Mouse (Mus musculus) macrophage (primary cell): ENCODE data around the gene Myo18a. TPM values are rescaled to one million over a fixed set of nuclear protein-coding genes. Genes with fewer than 3 reads are reported as not detected.

ENCODE experiments used
- H3K27ac ChIP-seq: fragments of 350-480 bp; formaldehyde crosslinking; 2 replicates; pipeline ENCODE4 v1.9.0; 2021
- H3K36me3 ChIP-seq: fragments of 350-480 bp; formaldehyde crosslinking; 2 replicates; pipeline ENCODE4 v1.9.0; 2021; ENCODE audit errors: inconsistent target
- H3K4me3 ChIP-seq: fragments of 350-480 bp; formaldehyde crosslinking; 2 replicates; pipeline ENCODE4 v1.9.0; 2021; ENCODE audit errors: inconsistent target
- H3K79me2 ChIP-seq: fragments of 350-480 bp; formaldehyde crosslinking; 2 replicates; pipeline ENCODE4 v1.9.0; 2021; ENCODE audit errors: inconsistent target
- WGBS: methylation state at CpG from one replicate; pipeline ENCODE4 v1.1.7; 2026; ENCODE audit warnings: inconsistent platforms; ENCODE audit not compliant: missing documents; 5-methylcytosine and 5-hydroxymethylcytosine counted together
- polyA plus RNA-seq: library from polyadenylated mRNA; stranded (reverse); fragments of 250-400 nt; gene quantifications from 3 replicates; pipeline ENCODE4 v1.2.4, GENCODE M21; 2018; ENCODE audit warnings: inconsistent platforms

Myo18a gene
- polyA plus RNA-seq, 1 experiment from 2014 or later, result 91.1 TPM

DNA sequence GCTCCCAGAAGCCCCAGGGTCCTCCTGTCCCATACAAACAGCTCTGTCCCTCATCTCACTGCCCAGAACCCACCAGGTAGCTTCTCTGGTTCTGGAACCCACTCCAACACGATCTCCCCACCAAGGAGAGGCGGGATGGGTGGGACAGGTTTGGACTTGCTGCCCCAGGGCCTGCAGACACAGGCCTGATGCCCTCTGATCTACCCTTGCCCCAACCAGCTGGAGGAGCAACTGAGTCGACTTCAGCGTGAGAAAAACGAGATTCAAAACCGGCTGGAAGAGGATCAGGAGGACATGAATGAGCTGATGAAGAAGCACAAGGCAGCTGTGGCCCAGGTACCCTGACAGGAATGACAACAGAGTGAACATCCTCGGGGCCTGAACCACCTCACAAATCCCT, 86.1 kb downstream of the Myo18a start:
- Histone ChIP-seq H3K36me3 (peaks cover 91% of the 10 kb centered on the region), H3K79me2 (no peaks in the 10 kb centered on the region), H3K27ac (no peak overlapping the region), H3K4me3 (no peak overlapping the region)
- 81% methylated on average over 7 of the region's 7 CpGs for WGBS

GRCm38 (mm10) chr11:77850401-77851244, 87.6 kb downstream of the Myo18a start:
- H3K36me3 ChIP-seq, result peaks cover 92% of the 10 kb centered on the region
- WGBS, result 97% methylated on average over 17 of the region's 24 CpGs
- H3K27ac ChIP-seq, result no peak overlapping the region
- no peaks in the 10 kb centered on the region for H3K79me2 ChIP-seq
- H3K4me3 ChIP-seq, result no peak overlapping the region

GRCm38 (mm10) chr11:77851483-77852010, 88.5 kb downstream of the Myo18a start:
- H3K36me3 ChIP-seq, result peaks cover 92% of the 10 kb centered on the region
- 94% methylated on average over 6 of the region's 6 CpGs for WGBS

GRCm38 (mm10) chr11:77852195-77852594, 89.1 kb downstream of the Myo18a start:
- 94% methylated on average over 3 of the region's 3 CpGs for WGBS
- peaks cover 92% of the 10 kb centered on the region for H3K36me3 ChIP-seq
- H3K79me2 ChIP-seq, result no peaks in the 10 kb centered on the region

More at GRCm38 (mm10) chr11:77851483-77852010, 88.5 kb downstream of the Myo18a start:
- H3K27ac ChIP-seq, result no peak overlapping the region
- no peaks in the 10 kb centered on the region for H3K79me2 ChIP-seq
- no peak overlapping the region for H3K4me3 ChIP-seq

GRCm38 (mm10) chr11:77852941-77853668, 90.1 kb downstream of the Myo18a start:
- no peaks in the 10 kb centered on the region for H3K79me2 ChIP-seq
- 90% methylated on average over 17 of the region's 17 CpGs for WGBS
- no peak overlapping the region for H3K27ac ChIP-seq
- H3K36me3 ChIP-seq, result peaks cover 92% of the 10 kb centered on the region
- no peak overlapping the region for H3K4me3 ChIP-seq

More at GRCm38 (mm10) chr11:77852195-77852594, 89.1 kb downstream of the Myo18a start:
- no peak overlapping the region for H3K27ac ChIP-seq
- H3K4me3 ChIP-seq, result no peak overlapping the region

DNA sequence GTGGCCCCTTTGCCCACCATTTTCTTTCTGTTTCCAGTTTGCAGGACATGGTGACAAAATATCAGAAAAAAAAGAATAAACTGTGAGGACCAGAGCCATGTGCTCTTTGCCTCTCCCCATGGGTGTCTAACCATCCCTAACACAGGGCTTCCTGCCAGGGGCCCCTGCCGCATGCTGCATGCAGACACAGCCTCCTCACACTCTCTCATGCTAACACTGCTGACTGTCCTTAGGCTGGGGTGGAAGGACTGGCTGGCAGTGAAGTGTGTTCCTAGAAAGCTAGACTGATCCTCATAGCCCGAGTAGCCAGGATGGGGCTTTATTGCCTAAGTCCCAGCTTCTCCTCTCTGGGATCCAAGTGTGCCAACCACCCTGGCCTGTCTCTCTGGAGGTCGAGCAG, 91.6 kb downstream of the Myo18a start:
- no peaks in the 10 kb centered on the region for H3K79me2 ChIP-seq
- no peak overlapping the region for H3K4me3 ChIP-seq
- H3K27ac ChIP-seq, result no peak overlapping the region
- 88% methylated on average over 3 of the region's 3 CpGs for WGBS
- peaks cover 83% of the 10 kb centered on the region for H3K36me3 ChIP-seq

DNA sequence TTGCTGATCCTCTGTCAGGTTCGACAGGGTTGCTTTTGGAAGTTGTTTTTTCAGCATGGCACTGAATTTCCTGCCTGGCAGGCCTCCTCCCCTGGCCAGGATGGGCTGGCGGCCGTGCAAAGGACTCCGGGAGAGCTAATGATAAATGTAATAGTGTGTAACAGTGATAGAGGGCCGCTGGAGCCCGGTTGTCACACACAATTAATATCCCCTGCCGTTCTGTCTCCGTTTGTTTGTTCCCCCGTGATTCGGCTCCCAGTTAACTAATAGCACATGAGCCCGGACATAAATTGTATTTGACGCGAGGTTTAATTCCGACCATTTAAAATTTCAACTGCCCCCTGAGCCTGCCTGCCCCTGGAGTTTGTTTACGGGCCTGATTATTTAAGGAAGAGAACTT, 92.3 kb downstream of the Myo18a start:
- Histone ChIP-seq H3K27ac (no peak overlapping the region), H3K4me3 (no peak overlapping the region), H3K79me2 (no peaks in the 10 kb centered on the region), H3K36me3 (peaks cover 85% of the 10 kb centered on the region)
- whole genome bisulfite sequencing, result 95% methylated on average over 15 of the region's 15 CpGs

GRCm38 (mm10) chr11:77857089-77857488, 94.0 kb downstream of the Myo18a start:
- H3K36me3 ChIP-seq, result peaks cover 71% of the 10 kb centered on the region

GRCm38 (mm10) chr11:77858589-77858988, 95.5 kb downstream of the Myo18a start:
- H3K4me3 ChIP-seq, result no peak overlapping the region
- peaks cover 60% of the 10 kb centered on the region for H3K36me3 ChIP-seq
- no peak overlapping the region for H3K27ac ChIP-seq
- no peaks in the 10 kb centered on the region for H3K79me2 ChIP-seq
- WGBS, result 87% methylated on average over 7 of the region's 9 CpGs

More at GRCm38 (mm10) chr11:77857089-77857488, 94.0 kb downstream of the Myo18a start:
- H3K79me2 ChIP-seq, result no peaks in the 10 kb centered on the region
- no peak overlapping the region for H3K27ac ChIP-seq
- no peak overlapping the region for H3K4me3 ChIP-seq
- 98% methylated on average over 5 of the region's 6 CpGs for WGBS

DNA sequence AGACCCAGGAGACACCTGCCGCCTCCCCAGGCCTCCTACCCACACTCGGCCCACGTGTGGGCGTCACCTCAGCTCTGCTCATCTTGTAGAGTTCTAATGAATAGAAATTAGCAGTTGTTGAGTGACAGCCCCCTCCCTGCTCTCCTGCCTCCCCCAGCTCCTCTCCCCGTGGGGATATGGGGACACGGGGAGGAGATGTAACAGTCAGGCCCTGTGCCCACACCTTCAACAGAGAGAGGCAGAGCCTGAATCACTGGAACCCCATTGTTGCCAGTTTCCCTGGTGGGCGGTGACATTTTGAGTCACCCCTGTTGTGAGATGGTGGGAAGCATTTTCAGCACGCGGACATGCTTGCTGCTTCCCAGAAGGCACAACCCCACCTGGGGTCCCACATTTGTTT, 97.9 kb downstream of the Myo18a start:
- WGBS, result 93% methylated on average over 9 of the region's 9 CpGs
- peaks cover 54% of the 10 kb centered on the region for H3K36me3 ChIP-seq

DNA sequence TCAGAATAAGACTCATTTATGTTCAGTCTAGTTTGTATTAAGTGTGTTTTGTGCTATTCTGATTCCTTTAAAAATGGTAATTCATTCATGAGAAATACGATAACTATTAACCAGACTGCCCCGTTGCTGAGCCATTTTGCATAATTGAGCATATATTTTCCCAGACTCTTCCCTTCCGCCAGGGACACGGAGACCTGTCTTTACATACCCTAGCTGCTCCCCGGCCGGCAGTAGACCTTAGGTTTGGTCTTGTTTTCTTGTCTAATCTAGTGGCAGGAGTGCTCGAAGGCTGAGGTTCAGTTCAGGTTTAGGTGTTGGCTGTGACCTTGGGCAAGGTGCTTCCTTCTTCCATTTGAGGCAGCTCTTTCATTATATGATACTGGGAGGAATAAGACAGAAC, 99.8 kb downstream of the Myo18a start:
- Histone ChIP-seq H3K27ac (no peak overlapping the region), H3K79me2 (no peaks in the 10 kb centered on the region), H3K36me3 (peaks cover 35% of the 10 kb centered on the region), H3K4me3 (no peak overlapping the region)
- WGBS, result 93% methylated on average over 7 of the region's 7 CpGs

More for the DNA sequence above, 97.9 kb downstream of the Myo18a start:
- H3K27ac ChIP-seq, result no peak overlapping the region
- no peaks in the 10 kb centered on the region for H3K79me2 ChIP-seq
- H3K4me3 ChIP-seq, result no peak overlapping the region

- 95% methylated on average over 12 of the region's 12 CpGs for WGBS
These were observed 101.7 kb downstream of the Myo18a start for GRCm38 (mm10) chr11:77864771-77865170.

DNA sequence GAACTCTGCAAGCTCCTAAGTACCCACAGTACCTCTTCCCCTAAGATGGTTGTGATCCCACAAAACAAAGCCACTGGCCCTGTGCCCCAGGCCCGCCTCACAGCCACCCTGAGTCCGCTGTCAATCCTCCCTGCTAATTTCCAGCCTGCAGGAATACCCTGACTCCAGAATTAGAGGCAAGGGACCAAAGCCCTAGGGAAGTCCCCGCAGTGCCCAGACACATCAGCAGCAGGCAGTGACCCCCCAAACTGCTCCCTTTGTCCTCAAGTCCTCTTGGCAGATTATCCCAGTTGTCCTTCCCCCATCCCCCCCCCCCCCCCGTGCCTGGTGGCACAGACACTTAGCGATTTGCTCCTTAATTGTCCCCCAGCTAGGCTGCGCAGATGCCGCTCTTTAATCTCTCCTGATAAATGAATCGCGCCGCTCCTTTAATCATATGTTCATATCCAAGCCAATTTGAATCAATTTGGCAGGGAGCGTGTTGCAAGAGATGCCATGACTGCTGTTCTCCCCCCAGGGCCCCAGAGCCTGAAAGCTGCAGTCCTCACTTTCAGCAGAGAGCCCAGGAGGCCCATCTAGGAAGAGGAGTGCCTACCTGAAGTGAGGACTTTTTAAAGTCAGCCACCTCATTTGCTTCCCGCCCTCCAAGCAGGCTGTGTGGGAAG, 104.5 kb downstream of the Myo18a start:
- Histone ChIP-seq H3K36me3 (peaks cover 17% of the 10 kb centered on the region), H3K27ac (no peak overlapping the region), H3K4me3 (no peak overlapping the region), H3K79me2 (no peaks in the 10 kb centered on the region)
- 60% methylated on average over 10 of the region's 12 CpGs for WGBS

More at GRCm38 (mm10) chr11:77864771-77865170, 101.7 kb downstream of the Myo18a start:
- Histone ChIP-seq H3K27ac (no peak overlapping the region), H3K79me2 (no peaks in the 10 kb centered on the region), H3K4me3 (no peak overlapping the region), H3K36me3 (peaks cover 27% of the 10 kb centered on the region)

GRCm38 (mm10) chr11:77871436-77871835, 108.4 kb downstream of the Myo18a start:
- no peaks in the 10 kb centered on the region for H3K36me3 ChIP-seq
- 94% methylated on average over 4 of the region's 4 CpGs for WGBS

More at GRCm38 (mm10) chr11:77871436-77871835, 108.4 kb downstream of the Myo18a start:
- Histone ChIP-seq H3K4me3 (no peak overlapping the region), H3K79me2 (no peaks in the 10 kb centered on the region), H3K27ac (no peak overlapping the region)
